Mouse (Mus musculus): Measurements from ENCODE around the gene Cpox. TPM values are rescaled to one million over a fixed set of nuclear protein-coding genes. Genes with fewer than 3 reads are reported as not detected.

The Cpox gene
- total and polyA plus RNA-seq, 2 experiments from 2014 or later: 12.6 to 16.6 TPM

- DNase-seq (ENCODE audit: low spot score) (no peak), ATAC-seq (no peak)
- Histone ChIP-seq H3K4me1 (ENCODE audit: insufficient read depth, low read length) (no peaks in the 10 kb centered on the region), H3K27ac (no peak overlapping the region), H3K27me3 (ENCODE audit: insufficient read depth, low read length) (no peaks in the 10 kb centered on the region), H3K36me3 (ENCODE audit: insufficient read depth, low read length) (no peaks in the 10 kb centered on the region), H3K9me3 (ENCODE audit: low read length) (no peaks in the 10 kb centered on the region), H3K9ac (replicated peaks; ENCODE audit: low read length) (no peak overlapping the region), H3K4me2 (ENCODE audit: low read depth, low read length) (no peak overlapping the region), H3K4me3 (ENCODE audit: low read length) (no peak overlapping the region)
- TF ChIP-seq CTCF (IDR thresholded peaks at IDR 0.05; ENCODE audit: low read depth): no peak
- 90% methylated on average over 5 of the region's 5 CpGs for WGBS
These were observed 24.0 kb downstream of the Cpox start for GRCm38 (mm10) chr16:58694091-58694490.

DNA sequence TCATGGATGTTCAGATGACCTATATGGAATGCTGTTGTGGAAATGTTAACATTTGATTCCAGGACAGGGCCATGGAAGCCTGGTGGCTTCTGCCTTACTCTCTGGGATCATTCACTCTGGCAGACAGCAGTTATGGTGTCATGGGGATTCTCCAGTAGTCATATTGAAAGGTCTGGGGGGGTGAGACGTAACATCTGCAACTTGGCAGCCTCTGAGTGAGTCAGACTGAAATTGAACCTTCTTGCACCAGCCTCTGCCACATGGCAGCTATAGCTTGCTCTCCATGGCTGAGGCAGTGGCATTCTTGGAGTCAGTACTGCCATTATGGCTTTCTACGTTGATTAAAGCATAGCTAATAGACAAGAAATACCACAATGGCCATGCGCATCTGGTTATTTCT, 26.7 kb downstream of the Cpox start:
- no peak for ATAC-seq
- Histone ChIP-seq H3K4me2 (ENCODE audit: low read depth, low read length) (no peak overlapping the region), H3K27ac (no peak overlapping the region), H3K9me3 (ENCODE audit: low read length) (no peaks in the 10 kb centered on the region), H3K9ac (replicated peaks; ENCODE audit: low read length) (no peak overlapping the region), H3K36me3 (ENCODE audit: insufficient read depth, low read length) (no peaks in the 10 kb centered on the region), H3K4me1 (ENCODE audit: insufficient read depth, low read length) (no peaks in the 10 kb centered on the region), H3K27me3 (ENCODE audit: insufficient read depth, low read length) (no peaks in the 10 kb centered on the region), H3K4me3 (ENCODE audit: low read length) (no peak overlapping the region)
- DNase-seq (ENCODE audit: low spot score): no peak
- 83% methylated on average over 3 of the region's 3 CpGs for WGBS
- TF ChIP-seq CTCF (IDR thresholded peaks at IDR 0.05; ENCODE audit: low read depth): no peak

DNA sequence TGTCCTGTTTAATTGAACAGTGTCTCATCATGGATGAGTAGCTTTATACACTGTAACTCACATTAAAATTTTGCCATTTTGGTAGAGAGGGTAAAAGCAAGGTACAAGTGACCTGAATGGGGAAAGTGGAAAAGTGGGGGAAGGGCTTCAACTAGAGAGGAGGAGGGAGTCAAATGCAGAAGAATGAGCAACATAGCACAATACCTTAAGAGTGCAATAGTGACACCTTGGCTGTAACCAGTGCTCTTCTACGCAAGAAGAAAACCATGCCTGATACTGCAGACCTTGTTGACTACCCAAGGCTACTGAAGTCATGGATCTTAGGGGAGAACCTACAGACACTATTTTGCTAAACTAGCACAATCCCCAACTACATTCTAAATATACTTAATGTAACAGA, 27.2 kb downstream of the Cpox start:
- no peak overlapping the region for H3K4me3 ChIP-seq (ENCODE audit: low read length)
- no peak overlapping the region for H3K27ac ChIP-seq
- no peaks in the 10 kb centered on the region for H3K36me3 ChIP-seq (ENCODE audit: insufficient read depth, low read length)
- no peak overlapping the region for H3K4me2 ChIP-seq (ENCODE audit: low read depth, low read length)
- H3K4me1 ChIP-seq (ENCODE audit: insufficient read depth, low read length): no peaks in the 10 kb centered on the region
- DNase-seq (ENCODE audit: low spot score) (no peak), ATAC-seq (no peak)
- 93% methylated on average over 1 of the region's 1 CpGs for WGBS
- H3K9me3 ChIP-seq (ENCODE audit: low read length): no peaks in the 10 kb centered on the region
- H3K27me3 ChIP-seq (ENCODE audit: insufficient read depth, low read length): no peaks in the 10 kb centered on the region
- TF ChIP-seq CTCF (IDR thresholded peaks at IDR 0.05; ENCODE audit: low read depth): no peak
- H3K9ac ChIP-seq (replicated peaks; ENCODE audit: low read length): no peak overlapping the region

DNA sequence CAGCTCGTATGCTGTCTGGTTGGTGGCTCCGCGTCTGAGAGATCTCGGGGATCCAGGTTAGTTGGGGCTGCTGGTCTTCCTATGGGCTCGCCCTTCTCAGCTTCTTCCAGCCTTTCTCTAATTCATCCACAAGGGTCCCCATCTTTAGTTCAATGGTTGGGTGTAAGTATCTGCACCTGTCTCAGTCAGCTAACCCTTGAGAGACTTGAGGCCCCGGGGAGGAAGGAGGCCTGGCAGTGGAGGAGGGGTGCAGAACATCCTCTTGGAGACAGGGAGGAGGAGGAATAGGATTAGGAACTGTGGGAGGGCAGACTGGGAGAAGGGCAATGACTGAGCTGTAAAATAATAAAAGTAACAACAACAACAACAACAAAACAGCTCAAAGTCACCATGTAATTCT, 30.1 kb downstream of the Cpox start:
- H3K4me1 ChIP-seq (ENCODE audit: insufficient read depth, low read length): no peaks in the 10 kb centered on the region
- no peak overlapping the region for H3K4me3 ChIP-seq (ENCODE audit: low read length)
- no peak for DNase-seq (ENCODE audit: low spot score)
- no peak overlapping the region for H3K27ac ChIP-seq
- H3K4me2 ChIP-seq (ENCODE audit: low read depth, low read length): no peak overlapping the region
- WGBS: 86% methylated on average over 6 of the region's 6 CpGs
- H3K27me3 ChIP-seq (ENCODE audit: insufficient read depth, low read length): no peaks in the 10 kb centered on the region
- H3K9me3 ChIP-seq (ENCODE audit: low read length): no peaks in the 10 kb centered on the region
- ATAC-seq: no peak
- TF ChIP-seq CTCF (IDR thresholded peaks at IDR 0.05; ENCODE audit: low read depth): no peak
- H3K36me3 ChIP-seq (ENCODE audit: insufficient read depth, low read length): no peaks in the 10 kb centered on the region
- H3K9ac ChIP-seq (replicated peaks; ENCODE audit: low read length): no peak overlapping the region

GRCm38 (mm10) chr16:58700816-58701424, 30.8 kb downstream of the Cpox start:
- Histone ChIP-seq H3K27me3 (ENCODE audit: insufficient read depth, low read length) (no peaks in the 10 kb centered on the region), H3K4me2 (ENCODE audit: low read depth, low read length) (no peak overlapping the region), H3K9ac (replicated peaks; ENCODE audit: low read length) (no peak overlapping the region), H3K9me3 (ENCODE audit: low read length) (no peaks in the 10 kb centered on the region), H3K27ac (no peak overlapping the region), H3K36me3 (ENCODE audit: insufficient read depth, low read length) (no peaks in the 10 kb centered on the region), H3K4me3 (ENCODE audit: low read length) (no peak overlapping the region), H3K4me1 (ENCODE audit: insufficient read depth, low read length) (no peaks in the 10 kb centered on the region)
- 88% methylated on average over 12 of the region's 12 CpGs for WGBS
- TF ChIP-seq CTCF (IDR thresholded peaks at IDR 0.05; ENCODE audit: low read depth): no peak
- no peak for DNase-seq (ENCODE audit: low spot score)
- no peak for ATAC-seq

GRCm38 (mm10) chr16:58701779-58702178, 31.7 kb downstream of the Cpox start:
- no peak for TF ChIP-seq CTCF (IDR thresholded peaks at IDR 0.05; ENCODE audit: low read depth)

GRCm38 (mm10) chr16:58702329-58702932, 32.3 kb downstream of the Cpox start:
- Histone ChIP-seq H3K36me3 (ENCODE audit: insufficient read depth, low read length) (no peaks in the 10 kb centered on the region), H3K9me3 (ENCODE audit: low read length) (no peaks in the 10 kb centered on the region), H3K4me2 (ENCODE audit: low read depth, low read length) (no peak overlapping the region), H3K9ac (replicated peaks; ENCODE audit: low read length) (no peak overlapping the region), H3K4me3 (ENCODE audit: low read length) (no peak overlapping the region), H3K4me1 (ENCODE audit: insufficient read depth, low read length) (no peaks in the 10 kb centered on the region), H3K27me3 (ENCODE audit: insufficient read depth, low read length) (no peaks in the 10 kb centered on the region), H3K27ac (no peak overlapping the region)
- TF ChIP-seq CTCF (IDR thresholded peaks at IDR 0.05; ENCODE audit: low read depth): no peak
- DNase-seq (ENCODE audit: low spot score): no peak
- WGBS: 87% methylated on average over 10 of the region's 10 CpGs
- ATAC-seq: no peak

More at GRCm38 (mm10) chr16:58701779-58702178, 31.7 kb downstream of the Cpox start:
- no peak overlapping the region for H3K27ac ChIP-seq
- H3K9ac ChIP-seq (replicated peaks; ENCODE audit: low read length): no peak overlapping the region
- no peaks in the 10 kb centered on the region for H3K9me3 ChIP-seq (ENCODE audit: low read length)
- H3K36me3 ChIP-seq (ENCODE audit: insufficient read depth, low read length): no peaks in the 10 kb centered on the region
- no peak overlapping the region for H3K4me3 ChIP-seq (ENCODE audit: low read length)
- H3K4me2 ChIP-seq (ENCODE audit: low read depth, low read length): no peak overlapping the region
- H3K27me3 ChIP-seq (ENCODE audit: insufficient read depth, low read length): no peaks in the 10 kb centered on the region
- H3K4me1 ChIP-seq (ENCODE audit: insufficient read depth, low read length): no peaks in the 10 kb centered on the region
- ATAC-seq: no peak
- DNase-seq (ENCODE audit: low spot score): no peak
- WGBS: 71% methylated on average over 6 of the region's 6 CpGs

Data from hindbrain, postnatal 0 days (tissue).